Mouse (Mus musculus) mouse trophoblast stem cell (cell line): ENCODE measurements at regions not wholly inside any gene's neighbourhood (a gene's known extent, or its start where the extent isn't known, plus 50 kb on each side); places are given as distances from the start of the nearest gene placed in this dataset.

Experiments
- in situ Hi-C, 2 experiments: fragments of 300-500 bp; cut with MseI, MboI; formaldehyde crosslinking; loops; 2 replicates in 1 of 2; 3 replicates in 1 of 2; pipeline ENCODE4 v1.15.1; 2025

- in situ Hi-C loops, result no loop called here
These were observed 113.7 kb upstream of the Thy1 start for GRCm38 (mm10) chr9:43929312-43930036.

DNA sequence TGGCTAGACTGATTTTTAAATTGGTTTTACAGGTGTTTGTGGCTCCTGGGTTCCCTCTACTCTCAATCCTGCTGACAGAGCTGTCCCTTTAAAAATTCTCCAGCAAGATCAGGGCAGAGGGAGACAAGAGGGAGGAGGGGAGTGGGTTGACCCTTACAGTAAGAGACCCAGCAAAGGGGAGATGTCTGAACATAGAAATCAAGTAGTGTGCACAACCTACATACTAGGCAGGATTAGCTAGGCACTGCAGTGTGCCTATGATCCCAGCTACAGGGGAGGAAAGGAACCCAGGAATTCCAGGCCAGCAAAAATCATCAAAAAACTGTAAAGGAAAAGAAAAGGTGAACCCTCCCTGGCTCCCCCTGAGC lies 113.2 kb upstream of the Thy1 start:
- in situ Hi-C loops, result no loop called here

- in situ Hi-C loops, result no loop called here
These were observed 112.7 kb upstream of the Thy1 start for GRCm38 (mm10) chr9:43930476-43930875.

GRCm38 (mm10) chr9:43934012-43934690 lies 109.0 kb upstream of the Thy1 start:
- in situ Hi-C loops, result no loop called here

- in situ Hi-C loops, result no loop called here
These were observed 108.5 kb upstream of the Thy1 start for GRCm38 (mm10) chr9:43934691-43935064.

GRCm38 (mm10) chr9:43939336-43939735 lies 103.8 kb upstream of the Thy1 start:
- in situ Hi-C loops, result no loop called here

- in situ Hi-C loops, result no loop called here
These were observed 101.0 kb upstream of the Thy1 start for GRCm38 (mm10) chr9:43942147-43942546.

- in situ Hi-C loops, result no loop called here
These were observed 99.7 kb upstream of the Thy1 start for GRCm38 (mm10) chr9:43943522-43943921.

DNA sequence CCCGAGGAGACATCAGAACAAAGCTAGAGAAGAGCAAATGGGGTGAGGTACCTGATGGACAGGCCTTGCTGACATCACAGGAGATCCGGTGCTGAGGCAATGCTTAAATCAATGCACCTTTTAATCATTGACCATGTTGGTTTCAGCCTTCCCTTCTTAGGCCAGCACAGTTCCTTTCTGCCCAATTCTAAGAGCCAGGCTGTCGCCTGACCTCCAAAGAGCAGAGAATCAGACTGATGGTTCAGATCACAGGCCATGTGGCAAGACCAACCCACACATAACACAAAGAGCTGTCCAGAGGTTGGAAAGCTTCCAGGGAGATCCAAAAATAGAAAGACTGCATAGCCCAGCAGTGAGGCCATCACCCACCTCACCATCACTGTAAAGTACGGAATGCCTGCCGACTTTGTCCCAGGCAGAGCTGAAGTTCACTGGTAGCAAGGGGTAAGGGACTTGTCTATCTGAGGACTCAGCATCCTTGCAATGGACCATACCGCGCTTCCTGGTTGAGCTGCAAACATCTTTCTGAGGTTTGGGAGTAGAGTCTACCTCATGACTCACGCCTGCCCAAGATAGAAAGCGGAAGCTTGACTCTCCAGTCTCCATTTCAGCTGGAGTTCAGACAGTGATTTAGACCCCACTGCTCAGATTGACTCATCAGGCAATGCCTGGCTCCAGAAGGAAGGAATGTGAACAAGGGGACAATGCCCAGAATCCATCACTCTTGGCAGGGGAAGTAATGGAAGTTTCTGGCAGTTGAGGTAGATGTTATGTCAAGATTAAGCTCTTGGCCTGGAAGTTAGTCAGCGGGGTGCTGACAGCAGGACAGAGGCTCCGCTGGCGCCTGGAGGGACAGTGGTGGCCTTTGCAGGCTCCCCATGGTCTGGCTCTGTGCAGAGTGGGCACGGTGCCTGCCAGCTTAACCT lies 98.1 kb upstream of the Thy1 start:
- in situ Hi-C loops, result no loop called here

DNA sequence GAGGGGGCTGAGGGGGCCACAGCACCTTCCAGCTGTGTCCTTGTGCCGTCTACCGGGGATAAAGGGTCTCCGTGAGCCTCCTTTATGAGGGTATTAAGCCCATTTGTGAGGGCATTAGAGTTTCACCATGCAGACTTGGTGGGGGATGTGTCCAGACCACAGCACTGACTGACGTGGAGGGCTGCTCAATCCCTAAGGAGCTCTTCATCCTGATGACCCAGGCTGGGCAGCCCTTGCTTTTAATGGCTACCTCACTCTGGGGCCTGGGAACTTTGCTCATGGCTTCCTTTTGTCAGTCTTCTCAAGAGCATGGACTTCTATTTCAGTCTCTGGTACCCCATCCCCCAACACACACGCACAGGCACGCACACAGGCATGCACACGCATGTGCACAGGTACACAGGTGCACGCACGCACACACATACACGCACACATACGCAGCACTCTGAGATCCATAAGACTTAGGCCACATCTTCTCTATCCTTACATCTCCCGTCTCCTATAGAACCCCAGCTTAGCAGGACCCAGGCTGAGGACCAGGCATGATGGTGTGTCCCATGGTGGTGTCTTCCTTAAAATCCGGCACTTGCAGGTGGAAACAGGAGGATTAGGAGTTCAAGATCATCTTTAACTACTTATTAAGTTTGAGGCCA lies 97.1 kb upstream of the Thy1 start:
- in situ Hi-C loops, result no loop called here

GRCm38 (mm10) chr9:43947089-43947488 lies 96.1 kb upstream of the Thy1 start:
- in situ Hi-C loops, result no loop called here

DNA sequence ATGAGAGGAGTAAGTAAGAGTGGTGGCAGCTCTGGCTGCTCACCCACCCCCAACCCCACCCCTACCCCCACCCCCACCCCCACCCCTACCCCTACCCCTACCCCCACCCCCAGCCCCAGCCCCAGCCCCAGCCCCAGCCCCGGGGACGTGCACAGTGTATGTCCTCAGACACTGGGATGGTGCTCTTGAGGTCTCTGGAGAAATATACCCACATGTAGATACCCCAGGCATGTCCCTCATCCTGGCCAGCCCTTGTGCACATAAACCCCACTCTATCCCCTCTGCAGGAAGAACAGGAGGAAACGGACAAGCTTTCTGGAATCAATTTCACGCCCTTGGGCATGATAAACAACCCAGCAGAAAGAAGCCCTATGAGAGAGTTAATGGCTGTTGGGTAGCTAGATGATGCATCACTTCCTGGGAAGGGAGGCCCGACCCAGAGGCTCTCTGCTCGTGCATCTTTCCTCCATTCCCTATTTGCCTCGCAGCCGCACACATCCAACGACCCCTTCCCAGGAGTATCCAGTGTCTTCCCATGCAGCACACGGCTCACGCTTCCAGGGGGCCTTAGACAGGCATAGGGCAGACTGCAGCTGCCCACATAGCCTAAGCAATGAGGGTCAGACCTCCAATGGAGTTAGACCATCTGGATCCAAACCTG lies 95.6 kb upstream of the Thy1 start:
- in situ Hi-C loops, result no loop called here

DNA sequence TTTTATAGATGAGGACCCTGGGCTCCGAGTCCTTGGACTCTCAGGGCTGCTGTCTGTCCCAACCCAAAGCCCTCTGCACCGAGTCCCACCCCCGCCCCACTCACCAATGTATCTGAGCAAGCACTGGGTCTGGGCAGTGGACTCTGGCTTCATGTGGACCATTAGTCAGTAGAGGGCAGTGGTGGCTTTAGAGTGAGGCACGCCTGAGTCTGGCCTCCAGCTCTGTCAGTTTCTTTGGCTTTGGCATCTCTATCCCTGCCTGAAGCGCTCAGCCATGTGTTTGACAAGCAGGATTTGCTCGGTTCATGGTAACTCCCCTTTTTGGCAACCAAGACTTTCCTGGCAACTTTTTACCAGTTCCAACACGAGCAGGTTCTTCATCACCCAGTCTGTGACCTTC lies 90.1 kb upstream of the Thy1 start:
- in situ Hi-C loops, result no loop called here

DNA sequence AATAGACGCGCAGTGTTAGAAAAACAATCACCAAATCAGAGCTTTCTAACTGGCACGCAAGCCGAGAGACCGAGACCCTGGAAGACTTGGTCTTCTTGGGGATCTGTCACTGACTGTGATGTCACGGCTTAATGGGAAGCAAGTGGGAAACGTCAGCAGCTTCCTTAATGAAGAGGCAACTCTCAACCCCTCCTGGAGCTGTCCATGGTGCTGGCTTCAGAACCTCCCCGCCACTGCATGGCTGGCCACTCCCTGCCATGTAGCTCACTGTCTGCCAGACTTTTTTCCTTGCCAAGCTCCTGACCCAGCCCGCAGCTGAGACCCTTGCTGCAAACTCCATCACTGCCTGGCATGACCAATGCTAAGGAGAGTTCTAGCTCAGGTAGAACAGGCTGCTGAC lies 83.6 kb upstream of the Thy1 start:
- in situ Hi-C loops, result no loop called here

DNA sequence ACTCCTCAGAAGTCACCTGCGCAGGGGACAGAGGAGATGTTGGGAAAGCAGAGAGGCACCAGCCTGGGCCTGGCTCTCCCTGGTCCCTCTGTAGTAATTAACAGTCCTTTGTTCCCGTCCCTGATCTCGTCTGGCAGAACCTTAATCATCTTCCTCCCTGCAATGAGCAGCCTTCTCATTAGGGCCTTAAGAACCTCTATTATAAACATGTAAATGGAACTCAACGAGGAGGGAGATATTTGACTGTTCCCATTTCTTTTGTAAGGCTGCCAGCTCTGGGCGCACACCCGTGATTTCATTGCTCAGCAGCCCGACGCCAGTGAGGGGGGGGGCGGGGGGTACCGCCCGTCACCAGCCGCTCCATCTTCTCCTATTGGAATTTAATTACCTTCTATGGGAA lies 81.8 kb upstream of the Thy1 start:
- in situ Hi-C loops, result no loop called here

GRCm38 (mm10) chr9:43965171-43965570 lies 78.0 kb upstream of the Thy1 start:
- in situ Hi-C loops, result no loop called here

GRCm38 (mm10) chr9:43965811-43966210 lies 77.4 kb upstream of the Thy1 start:
- in situ Hi-C loops, result no loop called here

- in situ Hi-C loops, result loop anchor here (5.0 to 10.0 kb wide), 2 partner anchors 48 to 235 kb away; no protein-coding TSS in a partner anchor
These were observed 73.0 kb upstream of the Thy1 start for GRCm38 (mm10) chr9:43970043-43970795.

- in situ Hi-C loops, result loop anchor here (5.0 to 10.0 kb wide), 2 partner anchors 49 to 236 kb away; no protein-coding TSS in a partner anchor
These were observed 72.3 kb upstream of the Thy1 start for GRCm38 (mm10) chr9:43970858-43971257.

- in situ Hi-C loops, result loop anchor here (5.0 to 10.0 kb wide), 2 partner anchors 50 to 237 kb away; no protein-coding TSS in a partner anchor
These were observed 70.9 kb upstream of the Thy1 start for GRCm38 (mm10) chr9:43972290-43972689.
